Mouse (Mus musculus) hindbrain, postnatal 0 days (tissue): ENCODE results near the gene Ccdc9. TPM values are rescaled to one million over a fixed set of nuclear protein-coding genes. Genes with fewer than 3 reads are reported as not detected.
A peak's percentile ranks its signal among the peaks of the same experiment; 100 is the strongest.
"Not testable (repeated sequence)": the region's sequence is repeated elsewhere in the genome, so short reads cannot be mapped to it uniquely, and the experiment has no call there.

Experiments used
- ATAC-seq: fragments of 200-750 bp; cut with Nextera tagmentation; 2 replicates; pipeline ENCODE4 v1.8.0; 2017; ENCODE audit warnings: mild to moderate bottlenecking, moderate TSS enrichment, moderate library complexity
- DNase-seq: peaks from one replicate; pipeline ENCODE4 v3.0.0-alpha.2; 2015; ENCODE audit warnings: low spot score
- H3K27ac ChIP-seq: fragments of 300-500 bp; sonication (generic); 2 replicates; pipeline ENCODE4 v1.5.1; 2014; ENCODE audit warnings: mild to moderate bottlenecking
- H3K27me3 ChIP-seq: fragments of 300-500 bp; sonication (generic); 2 replicates; pipeline ENCODE4 v1.6.1; 2014; ENCODE audit warnings: low read length, mixed read lengths; ENCODE audit not compliant: insufficient read depth
- H3K36me3 ChIP-seq: fragments of 300-500 bp; sonication (generic); 2 replicates; pipeline ENCODE4 v1.6.1; 2014; ENCODE audit warnings: low read length, mixed read lengths; ENCODE audit not compliant: insufficient read depth
- H3K4me1 ChIP-seq: fragments of 300-500 bp; sonication (generic); 2 replicates; pipeline ENCODE4 v1.6.1; 2014; ENCODE audit warnings: antibody characterized with exemption, low read length, mixed read lengths; ENCODE audit not compliant: insufficient read depth
- H3K4me2 ChIP-seq: fragments of 300-500 bp; sonication (generic); 2 replicates; pipeline ENCODE4 v1.6.1; 2014; ENCODE audit warnings: low read depth, mild to moderate bottlenecking, low read length, moderate library complexity, mixed read lengths
- H3K4me3 ChIP-seq: fragments of 300-500 bp; sonication (generic); 2 replicates; pipeline ENCODE4 v1.5.1; 2014; ENCODE audit warnings: low read length
- H3K9ac ChIP-seq: fragments of 300-500 bp; sonication (generic); replicated peaks from 2 replicates; pipeline ENCODE4 v1.6.1; 2014; ENCODE audit warnings: mild to moderate bottlenecking, low read length, moderate library complexity, mixed read lengths
- H3K9me3 ChIP-seq: fragments of 300-500 bp; sonication (generic); 2 replicates; pipeline ENCODE4 v1.6.1; 2016; ENCODE audit warnings: low read length, mixed read lengths
- CTCF ChIP-seq: IDR thresholded peaks from 2 replicates; pipeline ENCODE4 v1.5.1; 2016; ENCODE audit warnings: antibody characterized with exemption, control low read depth, low read depth
- WGBS: fragments of 180-500 bp; shearing (Covaris S2); extraction: QIAGEN DNeasy Blood & Tissue Kit; methylation state at CpG from one replicate; pipeline ENCODE4 v1.1.7; 2014; 5-methylcytosine and 5-hydroxymethylcytosine counted together
- polyA plus RNA-seq: library from polyadenylated mRNA; unstranded; fragments of >200 nt; fragmentation: Nextera tagmentation; extraction: Ambion mirVana; gene quantifications from 2 replicates; pipeline ENCODE4 v1.2.1, GENCODE M21; 2015
- total RNA-seq: library from RNA; depleted of rRNA; stranded (reverse); fragments of >200 nt; gene quantifications from 2 replicates; pipeline ENCODE4 v1.2.3, GENCODE M21; 2014

The Ccdc9 gene
- total and polyA plus RNA-seq, 2 experiments from 2014 or later, result 14.8 to 27.9 TPM

GRCm38 (mm10) chr7:16273766-16274140, 12.8 kb downstream of the Ccdc9 start:
- Histone ChIP-seq H3K27ac (peak overlapping the region; percentile 94), H3K4me3 (peak overlapping the region; percentile 76), H3K36me3 (peaks cover 23% of the 10 kb centered on the region), H3K4me1 (peaks cover 10% of the 10 kb centered on the region; the same call in 1 of the 2 replicates), H3K9ac (peak overlapping the region; percentile 86), H3K27me3 (no peaks in the 10 kb centered on the region), H3K4me2 (peak overlapping the region; percentile 88), H3K9me3 (no peaks in the 10 kb centered on the region)
- 2% methylated on average over 18 of the region's 18 CpGs for WGBS
- peak; percentile 76 for DNase-seq
- no peak for TF ChIP-seq CTCF
- peak; percentile 76 for ATAC-seq

GRCm38 (mm10) chr7:16273081-16273765, 13.4 kb downstream of the Ccdc9 start, which contains the start of gene Inafm1:
Gene Inafm1 (minus strand): TSS chr7:16273617.
- Histone ChIP-seq H3K4me2 (peak within 1 kb of the TSS; percentile 88), H3K36me3 (peaks cover 23% of the 10 kb centered on the region), H3K4me3 (peak within 1 kb of the TSS; percentile 76), H3K9me3 (no peaks in the 10 kb centered on the region), H3K27ac (peak within 1 kb of the TSS; percentile 94), H3K9ac (peak within 1 kb of the TSS; percentile 86), H3K27me3 (no peaks in the 10 kb centered on the region), H3K4me1 (peaks cover 10% of the 10 kb centered on the region; the same call in 1 of the 2 replicates)
- DNase-seq (peak; percentile 96), ATAC-seq (peak; percentile 88)
- WGBS, result under 1% methylated on average over 34 of the region's 49 CpGs
- TF ChIP-seq CTCF, result no peak

GRCm38 (mm10) chr7:16272681-16273080, 13.9 kb downstream of the Ccdc9 start:
- peak overlapping the region; percentile 76 for H3K4me3 ChIP-seq
- H3K27ac ChIP-seq, result peak overlapping the region; percentile 94
- under 1% methylated on average over 43 of the region's 46 CpGs for WGBS
- peak overlapping the region; percentile 88 for H3K4me2 ChIP-seq
- no peaks in the 10 kb centered on the region for H3K27me3 ChIP-seq
- H3K4me1 ChIP-seq, result peaks cover 10% of the 10 kb centered on the region; the same call in 1 of the 2 replicates
- H3K36me3 ChIP-seq, result peaks cover 23% of the 10 kb centered on the region
- H3K9ac ChIP-seq, result peak overlapping the region; percentile 86
- TF ChIP-seq CTCF, result peak; percentile 37
- no peaks in the 10 kb centered on the region for H3K9me3 ChIP-seq
- DNase-seq (peak; percentile 81), ATAC-seq (peak; percentile 75)

GRCm38 (mm10) chr7:16271139-16271538, 15.5 kb downstream of the Ccdc9 start:
- H3K4me3 ChIP-seq, result no peak overlapping the region
- H3K9me3 ChIP-seq, result no peaks in the 10 kb centered on the region
- DNase-seq (no peak), ATAC-seq (no peak)
- H3K36me3 ChIP-seq, result peaks cover 11% of the 10 kb centered on the region; the same call in 1 of the 2 replicates
- no peak for TF ChIP-seq CTCF
- H3K4me1 ChIP-seq, result peaks cover 10% of the 10 kb centered on the region; the same call in 1 of the 2 replicates
- H3K27ac ChIP-seq, result no peak overlapping the region; the same call in 1 of the 2 replicates
- H3K27me3 ChIP-seq, result no peaks in the 10 kb centered on the region
- WGBS, result 33% methylated on average over 1 of the region's 1 CpGs
- peak overlapping the region; percentile 88 for H3K4me2 ChIP-seq
- peak overlapping the region; percentile 86; the same call in 1 of the 2 replicates for H3K9ac ChIP-seq

- not testable (repeated sequence) for H3K4me1 ChIP-seq, H3K4me3 ChIP-seq, H3K4me2 ChIP-seq, H3K27me3 ChIP-seq, H3K36me3 ChIP-seq, ATAC-seq, H3K9me3 ChIP-seq, H3K27ac ChIP-seq, H3K9ac ChIP-seq, DNase-seq
- 87% methylated on average over 7 of the region's 7 CpGs for WGBS
Observed at GRCm38 (mm10) chr7:16266593-16266992, 20.0 kb downstream of the Ccdc9 start.

- 87% methylated on average over 11 of the region's 11 CpGs for WGBS
- no peak overlapping the region for H3K9ac ChIP-seq
- H3K4me2 ChIP-seq, result no peak overlapping the region
- peaks cover 1% of the 10 kb centered on the region; the same call in 1 of the 2 replicates for H3K4me1 ChIP-seq
- H3K27me3 ChIP-seq, result no peaks in the 10 kb centered on the region
- no peak for ATAC-seq
- TF ChIP-seq CTCF, result no peak
- DNase-seq, result no peak
- no peaks in the 10 kb centered on the region for H3K36me3 ChIP-seq
- H3K4me3 ChIP-seq, result no peak overlapping the region
- H3K9me3 ChIP-seq, result no peaks in the 10 kb centered on the region
- no peak overlapping the region for H3K27ac ChIP-seq
Observed at GRCm38 (mm10) chr7:16265856-16266255, 20.7 kb downstream of the Ccdc9 start.

GRCm38 (mm10) chr7:16263843-16264242, 22.8 kb downstream of the Ccdc9 start:
- DNase-seq (no peak), ATAC-seq (no peak)
- 83% methylated on average over 5 of the region's 5 CpGs for WGBS
- Histone ChIP-seq H3K4me1 (no peaks in the 10 kb centered on the region), H3K27me3 (no peaks in the 10 kb centered on the region), H3K4me2 (no peak overlapping the region), H3K4me3 (no peak overlapping the region), H3K36me3 (no peaks in the 10 kb centered on the region), H3K9ac (no peak overlapping the region), H3K27ac (no peak overlapping the region), H3K9me3 (no peaks in the 10 kb centered on the region)
- no peak for TF ChIP-seq CTCF
